Mouse (Mus musculus): ENCODE results near the gene Il10.
"Not testable (repeated sequence)": the region's sequence is repeated elsewhere in the genome, so short reads cannot be mapped to it uniquely, and the experiment has no call there.

Gene Il10

GRCm38 (mm10) chr1:131003037-131003922 is 16.4 kb upstream of the Il10 start:
- H3K36me3 ChIP-seq (ENCODE audit: control insufficient read depth, insufficient read depth, low read length, poor library complexity, severe bottlenecking), result no peaks in the 10 kb centered on the region
- peak; percentile 20 for DNase-seq (ENCODE audit: low read depth, low spot score)
- H3K27me3 ChIP-seq (ENCODE audit: control insufficient read depth, insufficient read depth, low read length, poor library complexity, severe bottlenecking), result no peaks in the 10 kb centered on the region

- Histone ChIP-seq H3K27me3 (ENCODE audit: control insufficient read depth, insufficient read depth, low read length, poor library complexity, severe bottlenecking) (no peaks in the 10 kb centered on the region), H3K36me3 (ENCODE audit: control insufficient read depth, insufficient read depth, low read length, poor library complexity, severe bottlenecking) (no peaks in the 10 kb centered on the region)
- no peak for DNase-seq (ENCODE audit: low read depth, low spot score)
Measured at GRCm38 (mm10) chr1:131006069-131006468, 13.6 kb upstream of the Il10 start.

- no peaks in the 10 kb centered on the region for H3K27me3 ChIP-seq (ENCODE audit: control insufficient read depth, insufficient read depth, low read length, poor library complexity, severe bottlenecking)
- DNase-seq (ENCODE audit: low read depth, low spot score), result peak; percentile 30
Measured at GRCm38 (mm10) chr1:131010201-131011153, 9.2 kb upstream of the Il10 start.

GRCm38 (mm10) chr1:131012494-131012893 is 7.2 kb upstream of the Il10 start:
- no peak for DNase-seq (ENCODE audit: low read depth, low spot score)
- Histone ChIP-seq H3K36me3 (ENCODE audit: control insufficient read depth, insufficient read depth, low read length, poor library complexity, severe bottlenecking) (no peaks in the 10 kb centered on the region), H3K27me3 (ENCODE audit: control insufficient read depth, insufficient read depth, low read length, poor library complexity, severe bottlenecking) (no peaks in the 10 kb centered on the region)

More at GRCm38 (mm10) chr1:131010201-131011153, 9.2 kb upstream of the Il10 start:
- H3K36me3 ChIP-seq (ENCODE audit: control insufficient read depth, insufficient read depth, low read length, poor library complexity, severe bottlenecking), result no peaks in the 10 kb centered on the region

- H3K36me3 ChIP-seq (ENCODE audit: control insufficient read depth, insufficient read depth, low read length, poor library complexity, severe bottlenecking), result no peaks in the 10 kb centered on the region
- DNase-seq (ENCODE audit: low read depth, low spot score), result no peak
- H3K27me3 ChIP-seq (ENCODE audit: control insufficient read depth, insufficient read depth, low read length, poor library complexity, severe bottlenecking), result no peaks in the 10 kb centered on the region
Measured at GRCm38 (mm10) chr1:131013926-131014325, 5.7 kb upstream of the Il10 start.

- no peaks in the 10 kb centered on the region for H3K27me3 ChIP-seq (ENCODE audit: control insufficient read depth, insufficient read depth, low read length, poor library complexity, severe bottlenecking)
- no peak for DNase-seq (ENCODE audit: low read depth, low spot score)
- H3K36me3 ChIP-seq (ENCODE audit: control insufficient read depth, insufficient read depth, low read length, poor library complexity, severe bottlenecking), result no peaks in the 10 kb centered on the region
Measured at GRCm38 (mm10) chr1:131015281-131015680, 4.4 kb upstream of the Il10 start.

GRCm38 (mm10) chr1:131015879-131016278 is 3.8 kb upstream of the Il10 start:
- Histone ChIP-seq H3K27me3 (ENCODE audit: control insufficient read depth, insufficient read depth, low read length, poor library complexity, severe bottlenecking) (no peaks in the 10 kb centered on the region), H3K36me3 (ENCODE audit: control insufficient read depth, insufficient read depth, low read length, poor library complexity, severe bottlenecking) (no peaks in the 10 kb centered on the region)
- no peak for DNase-seq (ENCODE audit: low read depth, low spot score)

- Histone ChIP-seq H3K36me3 (ENCODE audit: control insufficient read depth, insufficient read depth, low read length, poor library complexity, severe bottlenecking) (no peaks in the 10 kb centered on the region), H3K27me3 (ENCODE audit: control insufficient read depth, insufficient read depth, low read length, poor library complexity, severe bottlenecking) (no peaks in the 10 kb centered on the region)
- DNase-seq (ENCODE audit: low read depth, low spot score), result peak; percentile 66
Measured at GRCm38 (mm10) chr1:131020425-131021310, 1.0 kb downstream of the Il10 start.

- DNase-seq (ENCODE audit: low read depth, low spot score), result peak; percentile 32
- Histone ChIP-seq H3K36me3 (ENCODE audit: control insufficient read depth, insufficient read depth, low read length, poor library complexity, severe bottlenecking) (no peaks in the 10 kb centered on the region), H3K27me3 (ENCODE audit: control insufficient read depth, insufficient read depth, low read length, poor library complexity, severe bottlenecking) (no peaks in the 10 kb centered on the region)
Measured at GRCm38 (mm10) chr1:131021438-131021837, 1.8 kb downstream of the Il10 start.

- Histone ChIP-seq H3K36me3 (ENCODE audit: control insufficient read depth, insufficient read depth, low read length, poor library complexity, severe bottlenecking) (no peaks in the 10 kb centered on the region), H3K27me3 (ENCODE audit: control insufficient read depth, insufficient read depth, low read length, poor library complexity, severe bottlenecking) (no peaks in the 10 kb centered on the region)
- no peak for DNase-seq (ENCODE audit: low read depth, low spot score)
Measured at GRCm38 (mm10) chr1:131021900-131022590, 2.4 kb downstream of the Il10 start.

- Histone ChIP-seq H3K36me3 (ENCODE audit: control insufficient read depth, insufficient read depth, low read length, poor library complexity, severe bottlenecking) (no peaks in the 10 kb centered on the region), H3K27me3 (ENCODE audit: control insufficient read depth, insufficient read depth, low read length, poor library complexity, severe bottlenecking) (no peaks in the 10 kb centered on the region)
- peak; percentile 48 for DNase-seq (ENCODE audit: low read depth, low spot score)
Measured at GRCm38 (mm10) chr1:131022591-131023249, 3.1 kb downstream of the Il10 start.

- not testable (repeated sequence) for H3K27me3 ChIP-seq (ENCODE audit: control insufficient read depth, insufficient read depth, low read length, poor library complexity, severe bottlenecking); H3K36me3 ChIP-seq (ENCODE audit: control insufficient read depth, insufficient read depth, low read length, poor library complexity, severe bottlenecking); DNase-seq (ENCODE audit: low read depth, low spot score)
Measured at GRCm38 (mm10) chr1:131023250-131023858, 3.7 kb downstream of the Il10 start.
